Mouse (Mus musculus) hindbrain, embryonic 12.5 days (tissue): ENCODE measurements around the gene Dyrk1a. TPM values are rescaled to one million over a fixed set of nuclear protein-coding genes. Genes with fewer than 3 reads are reported as not detected.

Experiments used
- ATAC-seq: fragments of 200-750 bp; cut with Nextera tagmentation; 2 replicates; pipeline ENCODE4 v1.8.0; 2017; ENCODE audit warnings: moderate TSS enrichment; ENCODE audit not compliant: low FRiP score
- H3K27ac ChIP-seq: fragments of 300-500 bp; sonication (generic); 2 replicates; pipeline ENCODE4 v1.5.1; 2016; ENCODE audit warnings: mild to moderate bottlenecking
- H3K27me3 ChIP-seq: fragments of 300-500 bp; sonication (generic); 2 replicates; pipeline ENCODE4 v1.6.1; 2016; ENCODE audit warnings: mild to moderate bottlenecking
- H3K36me3 ChIP-seq: fragments of 300-500 bp; sonication (generic); 2 replicates; pipeline ENCODE4 v1.6.1; 2016; ENCODE audit warnings: mild to moderate bottlenecking
- H3K4me1 ChIP-seq: fragments of 300-500 bp; sonication (generic); 2 replicates; pipeline ENCODE4 v1.6.1; 2016
- H3K4me2 ChIP-seq: fragments of 300-500 bp; sonication (generic); replicated peaks from 2 replicates; pipeline ENCODE4 v1.6.1; 2016; ENCODE audit warnings: mild to moderate bottlenecking
- H3K4me3 ChIP-seq: fragments of 300-500 bp; sonication (generic); 2 replicates; pipeline ENCODE4 v1.5.1; 2016; ENCODE audit warnings: mild to moderate bottlenecking
- H3K9ac ChIP-seq: fragments of 300-500 bp; sonication (generic); 2 replicates; pipeline ENCODE4 v1.6.1; 2016; ENCODE audit warnings: mild to moderate bottlenecking, moderate library complexity
- H3K9me3 ChIP-seq: fragments of 300-500 bp; sonication (generic); replicated peaks from 2 replicates; pipeline ENCODE4 v1.6.1; 2016; ENCODE audit warnings: mild to moderate bottlenecking
- WGBS: fragments of 180-500 bp; shearing (Covaris S2); methylation state at CpG from one replicate; pipeline ENCODE4 v1.1.7; 2016; 5-methylcytosine and 5-hydroxymethylcytosine counted together
- polyA plus RNA-seq: library from polyadenylated mRNA; unstranded; fragments of >200 nt; fragmentation: Nextera tagmentation; extraction: Ambion mirVana; gene quantifications from 2 replicates; pipeline ENCODE4 v1.2.1, GENCODE M21; 2016

Gene Dyrk1a
- polyA plus RNA-seq, 1 experiment from 2014 or later = 9.9 TPM

DNA sequence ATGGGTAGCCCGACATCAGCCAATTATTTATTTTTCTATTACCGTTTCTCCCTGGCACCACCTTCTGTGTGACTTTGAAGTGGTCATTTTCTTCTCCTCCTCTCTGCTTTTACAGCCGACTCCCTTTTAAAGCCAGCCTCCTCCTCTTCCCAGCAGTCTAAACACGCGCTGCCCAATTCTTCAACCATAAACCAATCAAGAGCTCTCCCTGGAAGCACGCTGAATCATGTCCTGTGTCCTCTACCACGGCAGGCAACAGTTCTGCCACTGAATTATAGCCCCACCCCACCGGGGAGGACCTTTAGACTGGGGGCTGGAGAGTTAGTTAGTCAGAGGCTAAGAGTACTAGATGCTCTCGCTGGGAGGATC, 32.7 kb upstream of the Dyrk1a start:
- H3K9ac ChIP-seq = no peak overlapping the region
- H3K27me3 ChIP-seq = no peaks in the 10 kb centered on the region
- no peak overlapping the region for H3K4me3 ChIP-seq
- H3K27ac ChIP-seq = no peak overlapping the region
- 67% methylated on average over 9 of the region's 9 CpGs for WGBS
- ATAC-seq = no peak
- H3K36me3 ChIP-seq = no peaks in the 10 kb centered on the region
- H3K4me2 ChIP-seq = no peak overlapping the region
- no peaks in the 10 kb centered on the region for H3K9me3 ChIP-seq
- no peaks in the 10 kb centered on the region for H3K4me1 ChIP-seq

DNA sequence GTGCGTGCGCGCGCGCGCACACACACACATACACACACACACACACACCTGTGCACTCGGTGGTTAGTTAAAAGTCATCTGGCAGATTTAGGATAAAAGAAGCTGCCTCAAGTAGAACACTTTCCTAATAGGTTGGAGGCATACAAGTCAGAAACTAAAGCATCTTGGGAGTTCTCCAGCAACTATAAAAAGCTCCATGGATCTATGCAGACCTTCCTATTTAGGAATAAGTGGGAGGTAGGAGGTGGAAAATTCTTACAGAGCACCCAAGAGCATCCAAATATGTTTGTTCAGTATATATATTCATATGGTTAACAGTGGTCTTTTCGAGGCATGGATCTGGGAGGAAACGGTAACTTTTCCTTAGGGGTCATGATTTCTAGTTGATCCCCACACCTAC, 29.7 kb upstream of the Dyrk1a start:
- Histone ChIP-seq H3K4me2 (no peak overlapping the region), H3K9me3 (no peaks in the 10 kb centered on the region), H3K27ac (no peak overlapping the region), H3K9ac (no peak overlapping the region), H3K27me3 (no peaks in the 10 kb centered on the region), H3K36me3 (no peaks in the 10 kb centered on the region), H3K4me3 (no peak overlapping the region), H3K4me1 (0 out of 2 replicates have a peak, but pooled peaks cover 4% of the 10 kb centered on the region)
- no peak for ATAC-seq
- WGBS = 96% methylated on average over 9 of the region's 9 CpGs

DNA sequence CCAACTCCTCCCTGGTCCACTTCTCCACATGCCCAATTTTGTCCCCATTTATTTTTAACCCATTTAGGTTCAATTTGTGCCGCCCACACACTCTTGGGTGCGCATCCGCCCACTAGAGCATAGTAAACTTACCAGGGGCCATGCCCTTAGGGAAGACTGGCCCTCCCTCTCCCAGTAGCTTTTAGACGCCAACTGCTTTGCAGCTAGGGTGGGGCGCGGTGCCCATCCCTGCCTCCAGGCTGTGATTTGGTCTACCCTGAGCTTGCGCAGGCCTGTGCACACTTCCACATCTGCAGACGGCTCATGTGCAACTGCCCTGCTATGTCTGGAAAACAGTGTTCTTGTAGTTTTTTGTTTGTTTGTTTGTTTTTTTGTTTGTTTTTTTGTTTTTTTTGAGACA, 26.9 kb upstream of the Dyrk1a start:
- H3K36me3 ChIP-seq = no peaks in the 10 kb centered on the region
- no peak overlapping the region for H3K4me3 ChIP-seq
- H3K27ac ChIP-seq = no peak overlapping the region
- WGBS = 91% methylated on average over 8 of the region's 8 CpGs
- no peaks in the 10 kb centered on the region for H3K27me3 ChIP-seq
- H3K9ac ChIP-seq = no peak overlapping the region
- no peaks in the 10 kb centered on the region for H3K9me3 ChIP-seq
- H3K4me2 ChIP-seq = no peak overlapping the region
- ATAC-seq = no peak
- 0 out of 2 replicates have a peak, but pooled peaks cover 4% of the 10 kb centered on the region for H3K4me1 ChIP-seq

DNA sequence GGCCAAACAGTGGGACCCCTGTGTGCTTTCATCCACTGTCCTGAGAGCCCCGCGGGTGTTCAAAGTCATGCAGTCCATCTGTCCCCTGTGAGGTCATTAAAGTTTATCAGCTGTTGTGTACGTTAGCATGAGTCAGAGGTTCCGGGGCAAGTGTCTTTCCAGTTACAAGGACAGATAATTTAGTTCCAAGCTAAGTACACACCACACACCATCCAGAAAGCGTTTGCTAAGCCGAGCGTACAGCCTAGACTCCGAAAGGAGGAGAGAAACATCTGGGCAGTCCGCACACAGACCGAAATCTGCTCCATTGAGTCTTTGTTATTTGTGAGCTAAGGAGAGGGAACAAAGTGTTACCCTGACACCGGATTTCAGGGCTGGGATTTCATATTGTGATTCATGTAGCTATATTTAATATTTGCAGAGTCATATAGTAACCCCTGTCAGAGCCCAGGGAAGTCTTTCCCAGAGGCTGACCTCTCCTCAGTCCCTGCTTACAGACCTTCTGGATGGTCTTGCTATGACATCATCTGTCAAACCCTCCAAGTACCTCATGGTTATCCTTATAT, 25.2 kb upstream of the Dyrk1a start:
- H3K4me3 ChIP-seq = no peak overlapping the region
- no peak overlapping the region for H3K4me2 ChIP-seq
- no peak overlapping the region for H3K27ac ChIP-seq
- no peaks in the 10 kb centered on the region for H3K36me3 ChIP-seq
- H3K27me3 ChIP-seq = no peaks in the 10 kb centered on the region
- no peak overlapping the region for H3K9ac ChIP-seq
- no peak for ATAC-seq
- H3K4me1 ChIP-seq = 0 out of 2 replicates have a peak, but pooled peaks cover 4% of the 10 kb centered on the region
- 54% methylated on average over 11 of the region's 11 CpGs for WGBS
- H3K9me3 ChIP-seq = no peaks in the 10 kb centered on the region

DNA sequence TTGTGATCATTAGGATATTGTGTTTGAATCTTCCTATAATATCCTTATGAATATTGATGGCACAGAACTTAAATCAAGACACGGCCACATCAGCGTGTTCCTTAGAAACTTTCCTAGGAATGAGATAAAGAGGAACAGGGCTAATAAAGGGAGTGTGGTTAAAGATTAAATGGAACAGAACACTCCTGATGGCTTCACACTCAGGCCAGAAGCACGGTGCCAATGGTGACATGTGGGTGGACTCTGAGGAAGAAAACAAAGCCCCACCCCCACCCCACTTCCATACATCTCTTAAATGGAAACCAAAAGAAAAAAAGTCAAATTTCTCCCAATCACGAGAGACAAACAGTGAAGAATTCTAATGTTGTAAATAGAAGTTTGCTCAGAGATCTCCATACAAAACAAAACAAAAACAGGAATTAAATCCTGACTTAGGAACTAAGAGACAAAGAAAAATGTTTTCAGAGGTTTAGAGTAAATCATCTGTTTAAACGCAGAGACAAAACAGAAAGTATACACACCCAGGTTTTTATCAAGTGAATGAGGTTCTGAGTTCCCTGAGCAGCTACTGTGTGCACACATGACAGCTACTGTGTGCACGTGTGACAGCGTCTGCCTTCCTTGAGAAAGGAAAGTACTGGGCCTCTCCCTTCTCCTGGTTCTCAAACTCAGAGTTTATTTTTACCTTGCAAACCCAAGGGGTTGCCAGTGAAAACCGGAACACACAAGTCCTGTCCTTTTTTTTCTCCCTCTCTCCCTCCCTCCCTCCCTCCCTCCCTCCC, 23.8 kb upstream of the Dyrk1a start:
- Histone ChIP-seq H3K27ac (no peak overlapping the region), H3K36me3 (no peaks in the 10 kb centered on the region), H3K9ac (no peak overlapping the region), H3K4me2 (no peak overlapping the region), H3K27me3 (no peaks in the 10 kb centered on the region), H3K9me3 (no peaks in the 10 kb centered on the region), H3K4me3 (no peak overlapping the region), H3K4me1 (0 out of 2 replicates have a peak, but pooled peaks cover 4% of the 10 kb centered on the region)
- no peak for ATAC-seq
- WGBS = 55% methylated on average over 8 of the region's 8 CpGs

DNA sequence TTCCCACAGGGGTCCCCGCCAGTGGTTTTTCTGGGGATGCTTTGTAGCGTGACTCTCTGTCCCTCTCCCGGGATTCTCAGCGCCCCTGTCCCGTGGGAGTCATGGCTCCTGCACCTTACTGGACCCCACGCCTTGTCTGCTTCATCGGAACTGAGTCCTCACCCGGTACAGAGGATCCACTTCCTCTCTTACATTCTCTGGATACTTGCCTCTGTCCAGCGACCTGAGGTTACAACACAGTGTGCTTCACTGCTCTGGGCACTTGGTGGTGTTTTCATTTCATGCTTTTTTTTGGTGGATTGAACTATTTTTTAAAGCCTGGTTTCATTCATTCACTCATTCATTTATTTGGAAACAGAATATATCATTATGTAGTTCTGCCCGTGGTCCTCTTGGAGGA, 20.0 kb upstream of the Dyrk1a start:
- Histone ChIP-seq H3K4me3 (no peak overlapping the region), H3K36me3 (no peaks in the 10 kb centered on the region), H3K4me1 (no peaks in the 10 kb centered on the region), H3K4me2 (no peak overlapping the region), H3K9me3 (no peaks in the 10 kb centered on the region), H3K27me3 (no peaks in the 10 kb centered on the region), H3K9ac (no peak overlapping the region), H3K27ac (no peak overlapping the region)
- 79% methylated on average over 10 of the region's 10 CpGs for WGBS
- ATAC-seq = no peak

DNA sequence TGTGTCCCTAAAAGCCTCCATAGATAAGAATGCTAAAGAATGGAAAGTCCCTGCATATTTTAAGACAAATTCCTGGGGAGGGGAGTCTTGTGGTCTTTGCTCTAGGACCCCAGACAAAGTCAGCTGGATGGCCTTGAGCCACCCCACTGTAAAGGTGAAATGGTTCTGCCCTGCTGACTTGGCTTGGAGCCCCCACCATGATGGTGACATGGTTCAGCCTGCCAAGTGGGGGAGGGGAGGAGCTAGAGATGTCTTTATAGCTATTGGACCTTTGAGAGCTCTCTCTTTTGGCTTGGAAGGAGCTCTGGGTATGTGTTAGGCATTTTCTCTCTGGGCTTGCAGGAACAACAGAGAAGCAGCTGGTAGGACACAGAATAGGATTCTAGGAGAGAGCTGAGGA, 17.9 kb upstream of the Dyrk1a start:
- Histone ChIP-seq H3K9me3 (no peaks in the 10 kb centered on the region), H3K36me3 (no peaks in the 10 kb centered on the region), H3K27ac (no peak overlapping the region), H3K27me3 (no peaks in the 10 kb centered on the region), H3K4me2 (no peak overlapping the region), H3K4me1 (no peaks in the 10 kb centered on the region), H3K4me3 (no peak overlapping the region), H3K9ac (no peak overlapping the region)
- ATAC-seq = no peak

DNA sequence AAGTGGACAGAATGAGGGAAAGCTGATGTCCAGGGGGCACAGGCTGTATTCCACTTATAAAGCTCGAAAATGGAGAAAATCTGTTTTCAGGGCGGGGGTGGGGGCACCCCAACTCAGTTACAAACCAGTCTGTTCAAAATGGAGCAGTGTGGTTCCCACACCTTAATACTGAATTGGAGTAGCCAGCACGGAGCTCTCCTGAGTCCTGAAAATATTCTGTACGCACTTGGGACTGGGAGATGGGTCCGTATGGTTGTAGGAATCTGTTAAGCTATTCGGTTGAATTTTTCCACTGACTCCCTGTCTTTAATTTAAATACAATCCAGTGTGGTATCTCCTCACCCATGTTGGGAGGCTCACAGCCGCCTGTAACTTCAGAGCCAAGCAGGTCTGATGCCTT, 14.5 kb upstream of the Dyrk1a start:
- no peak overlapping the region for H3K27ac ChIP-seq
- WGBS = 83% methylated on average over 7 of the region's 7 CpGs
- no peaks in the 10 kb centered on the region for H3K27me3 ChIP-seq
- H3K4me1 ChIP-seq = no peaks in the 10 kb centered on the region
- no peak overlapping the region for H3K4me2 ChIP-seq
- H3K9me3 ChIP-seq = no peaks in the 10 kb centered on the region
- no peak overlapping the region for H3K4me3 ChIP-seq
- H3K9ac ChIP-seq = no peak overlapping the region
- no peak for ATAC-seq
- no peaks in the 10 kb centered on the region for H3K36me3 ChIP-seq

DNA sequence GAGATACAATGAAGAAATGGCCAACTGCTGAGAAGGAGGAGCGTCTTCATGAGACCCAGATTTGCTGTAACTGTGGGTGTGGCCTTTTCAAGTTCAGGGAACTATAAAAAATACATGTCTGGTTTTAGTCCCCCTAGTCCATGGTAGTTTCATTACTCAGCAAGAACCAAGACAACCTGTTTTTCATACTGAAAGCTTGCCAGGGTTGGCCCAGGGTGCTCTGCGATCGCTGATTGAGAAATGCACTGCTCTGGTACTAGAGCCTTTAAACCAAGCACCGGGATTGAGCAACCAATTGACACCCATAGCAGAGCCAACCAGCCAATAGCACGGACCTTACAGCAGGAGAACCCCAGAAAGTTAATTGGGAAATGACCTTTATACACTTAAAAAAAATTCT, 13.6 kb upstream of the Dyrk1a start:
- Histone ChIP-seq H3K36me3 (no peaks in the 10 kb centered on the region), H3K27ac (no peak overlapping the region), H3K27me3 (no peaks in the 10 kb centered on the region), H3K4me2 (no peak overlapping the region), H3K9ac (no peak overlapping the region), H3K9me3 (no peaks in the 10 kb centered on the region), H3K4me1 (no peaks in the 10 kb centered on the region), H3K4me3 (no peak overlapping the region)
- WGBS = 83% methylated on average over 5 of the region's 5 CpGs
- ATAC-seq = no peak

DNA sequence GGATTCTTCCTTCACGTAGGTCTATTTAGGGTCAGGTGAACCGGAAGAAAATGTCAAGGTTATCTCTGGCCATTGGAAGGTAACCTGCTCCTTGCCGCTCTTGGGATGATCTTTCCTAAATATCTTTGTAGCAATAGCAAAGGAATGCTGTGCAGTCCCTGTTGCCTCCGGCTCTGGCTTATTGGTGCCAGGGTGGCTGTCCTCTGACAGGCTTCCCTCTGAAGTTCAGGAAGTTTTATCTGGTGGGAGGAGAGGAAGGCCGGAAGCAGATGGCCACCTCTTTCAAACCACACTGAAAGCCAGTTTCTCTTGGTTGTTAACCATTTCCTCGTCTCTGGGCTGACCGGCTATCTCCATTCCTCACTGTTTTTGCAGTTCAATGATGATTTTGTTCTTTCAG, 10.5 kb upstream of the Dyrk1a start:
- no peaks in the 10 kb centered on the region for H3K36me3 ChIP-seq
- H3K27ac ChIP-seq = no peak overlapping the region
- no peaks in the 10 kb centered on the region for H3K9me3 ChIP-seq
- no peak overlapping the region for H3K4me2 ChIP-seq
- H3K27me3 ChIP-seq = no peaks in the 10 kb centered on the region
- H3K4me1 ChIP-seq = no peaks in the 10 kb centered on the region
- no peak overlapping the region for H3K4me3 ChIP-seq
- 66% methylated on average over 7 of the region's 7 CpGs for WGBS
- ATAC-seq = no peak
- H3K9ac ChIP-seq = no peak overlapping the region

DNA sequence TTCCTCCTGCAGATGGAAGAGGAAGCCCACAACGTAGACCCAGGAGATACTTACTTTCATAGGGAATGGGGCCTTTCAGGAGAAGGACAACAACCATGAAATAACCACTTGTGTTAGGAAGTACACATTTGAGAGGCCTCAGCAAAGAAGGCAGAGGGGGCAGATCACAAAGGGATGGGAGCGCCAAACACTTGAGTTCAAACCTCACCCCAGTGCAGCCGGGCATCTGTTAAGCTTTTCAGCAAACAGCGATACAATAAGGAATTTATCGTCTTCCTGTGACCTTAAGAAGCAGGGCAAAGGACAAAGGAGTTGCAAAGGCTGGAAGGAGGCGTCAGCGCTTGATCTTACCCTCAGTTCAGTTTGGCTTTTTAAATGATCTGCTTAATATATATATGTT, 10.0 kb upstream of the Dyrk1a start:
- Histone ChIP-seq H3K27me3 (no peaks in the 10 kb centered on the region), H3K9ac (no peak overlapping the region), H3K27ac (no peak overlapping the region), H3K4me3 (no peak overlapping the region), H3K4me1 (no peaks in the 10 kb centered on the region), H3K36me3 (no peaks in the 10 kb centered on the region), H3K9me3 (no peaks in the 10 kb centered on the region), H3K4me2 (no peak overlapping the region)
- ATAC-seq = no peak
- 68% methylated on average over 7 of the region's 7 CpGs for WGBS

DNA sequence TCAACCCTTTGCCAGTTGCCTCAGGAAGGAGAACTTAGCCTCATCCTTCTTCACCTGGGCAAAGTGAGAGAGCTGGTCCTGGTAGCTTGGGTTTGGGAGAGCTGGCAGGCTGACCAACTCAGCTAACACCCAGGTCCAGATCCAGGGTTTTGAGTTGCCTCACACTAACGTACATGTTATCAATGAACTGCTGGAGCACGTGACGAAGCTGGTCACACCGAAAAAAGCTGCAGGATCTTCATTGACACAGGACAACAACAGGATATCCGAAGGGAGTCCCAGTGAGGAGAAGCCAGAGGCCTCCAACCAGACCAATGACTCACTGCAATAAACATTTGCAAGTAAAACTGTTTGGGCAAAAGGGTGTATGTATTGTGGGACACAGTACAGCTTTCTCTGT, 9.2 kb upstream of the Dyrk1a start:
- 87% methylated on average over 5 of the region's 5 CpGs for WGBS
- H3K36me3 ChIP-seq = no peaks in the 10 kb centered on the region
- H3K4me2 ChIP-seq = no peak overlapping the region
- H3K27me3 ChIP-seq = no peaks in the 10 kb centered on the region
- no peak overlapping the region for H3K27ac ChIP-seq
- no peak overlapping the region for H3K4me3 ChIP-seq
- H3K4me1 ChIP-seq = no peaks in the 10 kb centered on the region
- no peak for ATAC-seq
- no peaks in the 10 kb centered on the region for H3K9me3 ChIP-seq
- H3K9ac ChIP-seq = no peak overlapping the region

DNA sequence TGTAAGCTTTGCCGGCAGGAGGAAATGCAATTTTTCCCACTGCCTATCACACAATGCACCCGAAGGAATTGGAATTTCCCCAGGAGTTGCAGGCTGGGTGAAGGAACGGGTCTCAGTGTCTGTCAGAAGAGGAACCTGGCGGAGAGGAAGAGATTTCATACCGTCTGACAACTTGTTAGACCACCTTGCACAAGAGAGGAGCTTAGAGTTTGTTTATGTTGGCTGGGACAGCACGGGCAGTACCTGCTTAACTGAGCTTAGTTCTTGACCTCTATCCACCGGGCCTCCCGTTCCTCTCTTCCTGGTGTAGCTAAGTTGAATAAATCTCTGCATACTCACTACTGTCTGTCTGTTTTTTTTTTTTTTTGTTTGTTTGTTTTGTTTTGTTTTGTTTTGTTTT, 3.7 kb upstream of the Dyrk1a start:
- Histone ChIP-seq H3K4me1 (0 out of 2 replicates have a peak, but pooled peaks cover 3% of the 10 kb centered on the region), H3K27ac (no peak overlapping the region), H3K36me3 (no peaks in the 10 kb centered on the region), H3K9me3 (no peaks in the 10 kb centered on the region), H3K9ac (no peak overlapping the region), H3K27me3 (no peaks in the 10 kb centered on the region), H3K4me2 (no peak overlapping the region), H3K4me3 (no peak overlapping the region)
- WGBS = 75% methylated on average over 8 of the region's 8 CpGs
- no peak for ATAC-seq
